Mouse (Mus musculus) right cerebral cortex, postnatal 25 days (tissue): Measurements from ENCODE around the gene Fam98c.
"Not testable (repeated sequence)": the region's sequence is repeated elsewhere in the genome, so short reads cannot be mapped to it uniquely, and the experiment has no call there.

Source experiments
- DNase-seq: peaks from one replicate; pipeline ENCODE4 v3.0.0; 2022

Fam98c gene

DNA sequence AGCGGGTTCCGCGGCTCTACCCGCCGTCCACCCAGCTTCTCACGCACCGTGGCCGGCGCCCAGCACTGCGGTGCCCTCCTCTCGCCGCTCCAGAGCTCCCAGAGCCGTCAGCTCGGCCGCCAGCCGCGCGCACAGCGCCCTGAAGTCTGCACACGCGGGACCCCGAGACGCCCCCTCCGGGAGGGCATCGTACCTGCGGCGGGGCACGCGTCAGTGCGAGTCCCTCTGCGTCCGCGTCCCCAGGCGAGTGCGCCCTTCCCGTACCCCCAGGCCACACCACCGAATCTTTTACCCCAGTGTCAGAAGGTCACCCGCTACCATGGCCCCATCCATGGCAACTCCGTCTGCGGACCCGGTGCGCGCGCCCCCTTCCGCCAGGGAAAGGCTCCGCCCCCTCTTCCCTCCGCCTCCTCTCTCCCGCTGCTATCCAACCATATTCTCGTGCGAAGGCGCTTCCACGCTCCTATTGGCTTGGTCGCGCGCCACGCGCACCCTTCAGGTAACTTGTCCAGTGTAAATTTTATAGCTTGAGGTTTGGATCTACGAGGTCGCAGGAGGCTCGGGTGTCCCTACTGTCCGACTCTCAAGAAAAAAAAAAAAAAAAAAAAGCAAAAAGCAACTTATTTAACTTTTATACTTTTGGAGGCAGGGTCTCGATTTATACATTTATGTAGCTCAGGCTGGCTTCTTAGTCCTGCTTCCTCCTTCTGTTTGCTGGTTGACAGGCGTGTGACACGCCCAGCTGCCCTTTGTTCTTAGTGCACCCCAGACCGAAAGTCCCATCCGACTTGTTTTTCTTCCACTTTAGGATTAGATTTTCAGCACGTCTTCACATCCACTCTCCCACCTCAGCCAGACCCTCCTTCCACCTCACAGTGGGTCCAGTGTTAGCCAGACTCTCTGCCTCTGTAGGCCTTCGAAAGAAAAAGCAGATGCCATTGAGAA lies at the start of gene Fam98c:
Gene Fam98c (minus strand): TSS at position 397 of the 945 bp plus-strand sequence.
- peak; percentile 86 for DNase-seq

DNA sequence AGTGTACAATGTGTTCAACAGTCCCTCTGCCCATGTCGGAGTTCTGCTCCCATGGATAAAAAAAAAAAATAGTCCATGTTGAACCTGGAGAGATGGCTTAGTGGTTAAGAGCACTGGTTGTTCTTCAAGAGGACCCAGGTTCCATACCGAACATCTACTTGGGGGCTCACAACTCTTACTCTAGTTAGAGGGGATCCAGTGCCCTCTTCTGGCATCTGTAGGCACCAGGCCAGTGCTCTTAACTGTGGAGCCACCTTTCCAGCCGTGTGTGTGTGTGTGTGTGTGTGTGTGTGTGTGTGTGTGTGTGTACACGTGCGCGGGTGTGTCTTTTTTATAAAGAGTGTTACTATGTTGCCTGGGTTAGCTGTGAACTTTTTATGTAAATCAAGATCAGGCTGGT lies 46.5 kb upstream of the Fam98c start:
- DNase-seq: no peak

DNA sequence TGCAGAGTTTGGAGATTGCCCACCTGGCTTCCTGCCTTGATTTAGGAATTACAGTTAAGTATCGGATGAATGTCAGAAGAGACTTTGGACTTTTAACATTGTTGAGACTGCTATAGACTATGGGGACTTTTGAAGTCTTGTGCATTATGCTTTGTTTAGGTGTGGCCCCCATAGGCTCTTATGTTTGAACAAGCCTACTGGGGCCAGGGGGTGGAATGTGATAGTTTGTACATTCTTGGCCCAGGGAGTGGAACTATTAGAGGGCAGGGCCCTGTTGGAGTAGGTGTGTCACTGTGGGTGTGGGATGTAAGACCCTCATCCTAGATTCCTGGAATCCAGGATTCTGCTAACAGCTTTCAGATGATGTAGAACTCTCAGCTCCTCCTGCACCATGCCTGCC lies 38.2 kb upstream of the Fam98c start:
- DNase-seq: not testable (repeated sequence)

DNA sequence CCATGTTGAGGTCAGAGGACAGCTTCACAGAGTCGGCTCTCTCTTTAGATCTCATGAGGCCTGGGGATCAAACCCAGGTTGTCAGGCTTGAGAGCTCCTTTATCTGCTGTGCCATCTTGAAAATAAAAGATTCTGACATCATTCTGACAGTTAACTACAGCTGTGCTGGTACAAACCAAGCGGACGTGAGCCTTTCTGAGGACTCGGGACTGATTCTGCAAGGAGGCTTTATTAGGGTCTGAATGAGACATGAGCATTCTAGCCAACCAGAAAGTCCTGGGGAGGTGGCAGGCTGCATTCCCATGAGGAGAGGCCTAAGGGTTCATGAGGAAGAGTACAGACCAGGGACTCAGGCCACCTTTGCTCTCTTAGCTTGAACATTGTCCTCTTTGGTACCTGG lies 25.3 kb upstream of the Fam98c start:
- DNase-seq: not testable (repeated sequence)

DNA sequence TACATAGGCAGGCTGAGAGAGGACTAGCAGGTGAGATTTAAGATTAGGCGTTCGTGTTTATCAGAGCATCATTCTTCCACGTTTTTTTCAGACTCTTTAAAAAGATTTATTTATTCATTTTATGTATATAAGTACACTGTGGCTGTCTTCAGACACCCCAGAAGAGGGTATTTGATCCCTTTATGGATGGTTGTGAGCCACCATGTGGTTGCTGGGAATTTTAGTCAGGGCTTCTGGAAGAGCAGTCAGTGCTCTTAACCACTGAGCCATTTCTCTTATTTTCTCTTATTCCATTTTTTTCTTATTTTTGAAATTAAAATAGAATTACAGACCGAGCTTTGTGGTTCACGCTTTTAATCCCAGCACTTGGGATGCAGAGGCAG lies 24.8 kb upstream of the Fam98c start:
- no peak for DNase-seq

DNA sequence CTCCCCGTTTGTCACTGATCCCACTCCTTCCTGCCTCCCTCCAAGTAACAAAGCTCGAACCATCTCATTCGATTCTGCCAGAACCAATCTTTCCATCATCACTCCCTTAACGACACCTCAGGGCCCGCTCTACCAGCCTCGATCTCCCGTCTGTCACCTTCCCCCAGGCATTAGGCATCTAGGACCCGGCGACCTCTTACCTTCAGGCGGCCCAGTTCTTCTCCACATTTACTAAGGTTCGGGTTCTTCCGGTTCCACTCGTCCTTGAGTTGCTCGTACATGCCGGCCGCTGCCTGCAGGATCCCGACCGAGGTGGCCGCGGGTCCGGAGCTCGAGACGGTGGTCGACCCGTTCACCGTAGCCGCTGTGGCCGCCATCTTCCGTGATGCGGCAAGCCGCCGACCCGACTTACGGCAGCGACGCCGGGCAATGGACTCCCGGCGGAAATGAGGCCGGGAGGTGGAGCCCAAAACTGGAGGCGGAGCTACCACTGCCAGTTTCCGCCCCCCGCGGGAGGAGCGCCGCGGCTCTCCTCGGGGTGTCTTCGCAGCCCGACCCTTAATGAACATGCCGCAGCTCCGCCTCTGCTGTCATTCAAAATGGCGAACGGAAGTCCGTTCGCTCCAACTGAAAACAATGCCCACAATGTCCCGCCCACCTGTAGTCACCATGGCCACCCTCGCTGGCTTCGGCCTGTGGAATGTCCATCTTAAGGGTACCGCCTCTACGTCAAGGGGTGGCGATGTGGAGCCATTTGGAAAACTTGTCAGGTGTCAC lies 24.2 kb upstream of the Fam98c start, which contains the start of gene Psmd8:
Gene Psmd8 (minus strand): TSS at position 625 of the 777 bp plus-strand sequence.
- peak; percentile 96 for DNase-seq

DNA sequence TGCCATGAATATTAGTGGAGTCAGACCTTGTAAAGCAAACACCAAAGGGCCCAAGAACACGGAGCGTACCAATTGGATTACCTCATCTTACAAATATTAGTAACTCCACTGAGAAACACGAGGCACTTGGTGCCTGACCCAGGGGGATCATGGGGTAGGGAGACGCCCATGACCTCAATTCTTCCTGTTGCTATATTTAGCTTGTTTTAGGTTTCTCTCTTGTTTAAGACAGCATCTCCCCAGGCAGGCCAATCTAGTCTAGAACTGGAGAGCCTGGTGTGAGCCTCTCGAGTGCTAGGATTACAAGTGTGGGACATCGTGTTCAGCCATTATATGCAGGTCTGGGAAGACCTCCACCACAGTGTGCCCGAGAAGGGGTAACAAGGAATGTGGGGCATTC lies 23.3 kb upstream of the Fam98c start:
- no peak for DNase-seq

DNA sequence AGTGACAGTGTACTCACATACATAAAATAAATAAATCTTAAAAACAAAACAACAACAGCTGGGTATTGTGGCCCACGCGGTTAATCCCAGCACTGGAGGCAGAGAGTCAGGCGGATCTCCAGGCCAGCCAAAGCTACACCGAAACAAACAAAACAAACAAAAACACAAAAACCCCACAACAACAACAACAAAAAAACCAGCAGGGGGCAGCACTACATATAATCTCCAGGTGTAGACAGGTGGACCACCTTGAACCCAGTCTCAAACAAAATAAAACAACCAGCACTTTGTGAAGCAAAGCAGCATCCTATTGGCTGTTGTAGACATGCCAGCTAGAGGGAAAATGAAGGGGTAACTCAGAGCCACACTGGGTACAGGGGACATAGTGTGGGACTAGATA lies 22.1 kb upstream of the Fam98c start:
- no peak for DNase-seq

DNA sequence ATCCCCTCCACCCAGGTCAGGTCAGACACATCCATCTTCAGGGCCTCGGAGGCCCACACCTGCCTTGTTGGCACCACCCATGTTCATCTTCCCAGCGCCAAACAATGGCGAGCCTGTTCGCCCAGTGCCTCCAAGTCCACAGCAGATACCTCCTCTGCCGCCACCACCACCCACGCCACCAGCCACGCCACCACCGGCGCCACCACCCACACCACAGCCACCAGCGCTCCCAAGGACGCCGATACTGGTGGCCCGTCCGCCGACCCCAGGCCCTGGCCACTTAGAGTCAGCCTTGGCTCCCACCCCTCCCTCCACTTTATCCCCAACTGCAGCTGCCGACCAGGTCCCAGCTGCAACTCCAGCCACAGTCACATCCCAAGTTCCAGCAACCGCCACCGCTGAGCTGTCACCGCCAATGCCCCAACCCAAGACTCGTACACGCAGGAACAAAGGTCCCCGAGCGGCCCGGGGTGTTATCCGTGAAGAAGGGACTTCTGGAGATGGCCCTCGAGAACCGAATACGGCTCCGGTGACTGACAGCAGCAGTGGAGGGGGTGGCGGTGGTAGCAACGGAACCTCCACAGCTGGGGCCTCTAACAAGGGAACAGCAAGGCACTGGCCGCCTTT lies 16.5 kb upstream of the Fam98c start:
- no peak for DNase-seq

DNA sequence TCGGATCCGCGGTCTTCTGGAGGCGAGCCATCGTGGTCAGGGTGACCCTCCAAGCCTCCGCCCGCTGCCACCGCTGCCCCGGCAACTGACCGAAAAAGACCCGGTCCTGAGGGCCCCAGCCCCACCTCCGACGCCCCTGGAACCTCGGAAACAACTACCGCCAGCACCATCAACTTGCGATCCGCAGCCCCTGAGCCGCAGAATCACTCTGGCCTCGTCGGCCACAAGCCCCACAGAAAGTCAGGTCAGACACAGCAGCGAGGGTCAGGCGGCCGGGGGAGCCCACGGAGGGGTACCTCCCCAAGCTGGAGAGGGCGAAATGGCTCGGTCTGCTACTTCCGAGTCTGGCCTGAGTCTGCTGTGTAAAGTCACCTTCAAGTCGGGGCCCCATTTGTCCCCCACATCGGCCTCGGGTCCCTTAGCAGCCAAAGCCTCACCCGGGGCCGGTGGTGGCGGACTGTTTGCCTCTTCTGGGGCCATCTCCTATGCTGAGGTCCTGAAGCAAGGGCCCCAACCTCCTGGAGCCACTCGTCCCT lies 15.6 kb upstream of the Fam98c start:
- no peak for DNase-seq

DNA sequence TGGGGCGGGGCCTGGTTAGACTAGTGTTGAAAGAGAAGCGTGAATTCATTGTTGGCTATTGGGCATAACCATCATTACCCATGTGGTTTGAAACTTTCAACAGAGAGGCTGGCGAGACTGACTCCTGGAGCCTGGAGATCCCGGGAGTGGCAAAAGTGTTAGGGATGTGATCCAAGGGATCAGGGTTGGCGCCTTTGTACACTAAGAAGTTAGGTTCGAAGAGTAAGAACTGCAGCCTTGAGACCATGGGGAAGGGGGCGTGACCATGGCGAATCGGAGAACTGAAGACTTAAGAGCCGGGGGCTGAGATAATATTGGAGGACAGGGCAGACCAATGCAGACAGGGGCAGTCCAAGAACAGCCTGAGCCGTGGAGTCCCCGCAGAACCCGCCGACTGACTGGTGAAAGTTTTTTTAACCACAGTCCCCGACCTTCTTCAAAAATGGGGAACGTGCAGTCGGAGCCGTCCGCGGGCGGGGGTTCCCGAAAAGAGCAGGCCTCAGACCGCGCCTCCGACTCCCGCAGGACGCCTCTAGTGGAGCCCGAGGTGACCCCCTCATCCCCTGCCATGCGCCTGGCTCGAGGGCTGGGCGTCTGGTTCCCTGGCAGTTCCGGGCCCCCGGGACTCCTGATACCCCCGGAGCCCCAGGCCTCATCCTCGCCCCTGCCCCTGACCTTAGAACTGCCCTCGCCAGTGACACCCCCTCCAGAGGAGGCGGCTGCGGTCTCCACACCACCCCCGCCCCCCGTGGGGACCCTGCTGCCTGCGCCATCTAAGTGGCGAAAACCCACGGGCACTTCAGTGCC lies 14.9 kb upstream of the Fam98c start:
- DNase-seq: no peak

DNA sequence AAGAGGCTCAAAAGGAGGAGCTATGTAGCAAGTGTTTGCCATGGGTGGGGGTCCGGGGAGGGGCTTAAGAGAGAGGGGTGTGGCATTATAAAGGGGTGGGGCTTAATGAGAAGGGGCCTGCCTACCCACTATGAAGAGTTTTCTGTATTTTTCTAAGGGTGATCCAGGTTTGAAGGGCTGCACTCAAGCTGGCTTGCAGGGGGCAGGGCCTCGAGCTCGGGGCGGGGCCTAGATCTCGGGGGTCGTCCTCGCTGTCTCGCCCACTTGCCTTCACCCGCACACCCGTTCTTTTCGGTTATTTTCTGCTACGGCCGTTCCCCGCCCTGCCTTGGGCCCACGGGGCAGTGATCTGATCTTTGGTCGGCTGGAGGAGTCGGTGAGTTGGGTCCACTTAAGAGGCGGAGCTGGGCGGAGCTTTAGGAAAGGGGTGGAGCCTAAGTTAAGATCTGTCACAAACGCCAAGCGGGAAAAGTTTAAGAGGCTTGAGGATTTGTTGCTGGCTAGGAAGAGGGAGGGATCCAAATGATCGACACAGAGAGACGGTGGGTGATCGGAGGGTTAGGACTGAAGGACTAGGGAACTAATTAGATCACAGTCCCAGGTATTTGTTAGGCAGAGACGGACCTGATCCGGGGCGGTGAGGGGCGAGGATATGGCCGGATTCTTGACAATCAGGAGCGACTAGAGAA lies 14.2 kb upstream of the Fam98c start, which contains the start of the genes Ggn and Spred3:
Gene Ggn (plus strand): TSS at position 145 of the 689 bp plus-strand sequence.
Gene Spred3 (minus strand): TSS at position 346 of the 689 bp plus-strand sequence.
- peak; percentile 48 for DNase-seq

DNA sequence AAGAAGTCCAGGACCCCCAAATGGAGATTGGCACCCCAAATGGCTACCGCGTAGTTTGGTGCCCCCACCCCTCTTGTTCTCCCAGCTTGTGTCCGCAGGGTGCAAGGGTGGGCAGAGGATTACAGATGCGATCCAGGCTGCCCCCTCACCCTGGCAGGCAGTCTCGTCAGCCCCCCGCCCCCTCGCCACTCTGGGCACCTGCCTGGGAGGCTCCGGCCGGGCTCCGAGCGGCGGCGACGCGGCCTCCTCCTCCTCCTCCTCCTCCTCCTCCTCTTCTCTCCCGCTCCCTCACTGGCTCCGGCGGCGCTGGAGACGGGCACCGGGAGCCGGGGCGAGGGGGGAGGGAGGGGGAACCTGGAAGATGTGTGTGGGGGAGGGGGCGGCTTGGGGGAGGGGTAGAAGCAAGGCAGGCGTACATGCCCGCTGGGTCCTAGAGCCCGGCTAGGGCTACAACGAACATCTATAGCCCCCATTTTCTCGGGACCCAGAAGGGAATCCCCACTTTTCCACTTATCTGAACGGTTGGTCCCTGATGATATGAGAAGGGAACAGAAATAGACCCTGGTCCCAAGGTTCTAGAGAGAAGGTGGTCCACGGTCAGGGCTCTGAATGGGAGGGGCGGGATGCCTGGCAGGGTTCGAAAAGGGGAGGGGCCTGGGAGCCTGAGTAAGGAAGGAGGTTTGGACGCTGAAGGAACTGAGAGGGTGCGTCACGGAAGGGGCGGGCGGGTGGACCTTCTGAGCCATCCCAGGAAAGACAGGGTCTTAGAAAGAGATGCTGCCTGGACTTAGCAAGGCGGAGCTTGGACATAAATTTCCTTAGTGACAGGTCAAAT lies 13.4 kb upstream of the Fam98c start:
- DNase-seq: peak; percentile 86

DNA sequence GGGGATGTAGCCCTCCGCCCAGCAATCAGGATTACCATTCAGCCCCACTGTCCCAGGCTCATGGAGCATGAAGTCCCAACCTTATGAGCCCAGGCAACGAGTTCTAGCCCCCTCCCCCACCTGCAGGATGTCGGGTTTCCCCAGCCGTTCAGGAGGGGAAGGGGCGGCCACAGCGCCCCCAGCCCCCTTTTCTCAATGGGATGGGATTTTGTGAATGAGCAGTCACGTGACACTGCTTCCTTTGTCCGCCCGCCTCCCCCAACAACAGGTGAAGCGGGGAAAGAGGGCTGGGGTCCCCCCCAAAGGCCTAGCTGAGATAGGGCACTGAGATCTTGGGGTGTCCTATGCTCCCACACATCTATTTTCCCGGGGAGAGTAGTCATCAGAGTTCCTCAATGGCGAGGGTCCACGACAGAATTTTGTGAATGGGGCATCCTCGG lies 12.8 kb upstream of the Fam98c start:
- peak; percentile 45 for DNase-seq

DNA sequence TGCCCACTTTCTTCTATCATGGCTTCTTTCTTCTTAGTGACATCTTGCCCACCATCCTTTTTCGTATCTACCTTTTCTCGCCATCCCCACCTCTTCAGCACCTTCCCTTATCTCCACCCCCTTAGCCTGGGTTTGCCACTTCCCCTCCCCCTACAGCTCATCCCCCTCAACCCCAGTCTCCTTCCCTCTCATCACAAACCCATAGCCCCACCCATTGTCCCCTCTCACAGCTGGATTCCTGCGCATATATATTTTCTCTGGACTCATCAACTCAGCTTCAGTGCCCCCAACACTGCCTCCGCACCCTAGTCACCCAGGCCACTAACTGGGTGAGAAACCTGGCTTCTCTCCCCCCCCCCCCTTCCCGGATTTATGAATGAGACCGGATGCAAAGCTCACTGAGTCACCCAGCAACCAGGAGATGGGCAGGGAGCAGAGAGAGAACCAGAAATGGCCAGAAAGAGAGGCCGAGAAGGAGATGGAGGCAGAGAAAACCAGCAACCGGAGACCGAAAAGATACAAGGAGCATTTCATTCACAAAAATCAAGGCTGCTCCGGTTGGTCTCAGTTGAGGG lies 12.2 kb upstream of the Fam98c start:
- DNase-seq: no peak

DNA sequence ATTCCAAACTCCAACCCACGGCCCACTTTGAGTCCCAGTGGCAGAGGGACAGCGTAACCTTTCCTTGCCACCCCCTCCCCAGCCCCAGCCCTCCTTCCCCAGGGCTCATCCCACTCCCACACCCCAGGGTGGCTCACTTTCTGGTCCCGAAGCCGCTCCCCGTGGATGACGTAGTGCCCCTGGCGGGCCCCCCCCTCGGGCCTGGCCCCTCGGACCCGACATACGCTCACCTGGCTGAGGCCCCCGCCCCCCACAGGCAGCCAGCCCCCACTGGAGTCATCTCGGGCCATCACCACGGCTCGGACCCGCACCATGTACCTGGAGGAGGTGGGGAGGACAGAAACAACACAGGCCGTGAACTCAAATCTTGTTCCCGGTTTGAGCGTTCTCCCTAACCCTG lies 11.6 kb upstream of the Fam98c start:
- no peak for DNase-seq

DNA sequence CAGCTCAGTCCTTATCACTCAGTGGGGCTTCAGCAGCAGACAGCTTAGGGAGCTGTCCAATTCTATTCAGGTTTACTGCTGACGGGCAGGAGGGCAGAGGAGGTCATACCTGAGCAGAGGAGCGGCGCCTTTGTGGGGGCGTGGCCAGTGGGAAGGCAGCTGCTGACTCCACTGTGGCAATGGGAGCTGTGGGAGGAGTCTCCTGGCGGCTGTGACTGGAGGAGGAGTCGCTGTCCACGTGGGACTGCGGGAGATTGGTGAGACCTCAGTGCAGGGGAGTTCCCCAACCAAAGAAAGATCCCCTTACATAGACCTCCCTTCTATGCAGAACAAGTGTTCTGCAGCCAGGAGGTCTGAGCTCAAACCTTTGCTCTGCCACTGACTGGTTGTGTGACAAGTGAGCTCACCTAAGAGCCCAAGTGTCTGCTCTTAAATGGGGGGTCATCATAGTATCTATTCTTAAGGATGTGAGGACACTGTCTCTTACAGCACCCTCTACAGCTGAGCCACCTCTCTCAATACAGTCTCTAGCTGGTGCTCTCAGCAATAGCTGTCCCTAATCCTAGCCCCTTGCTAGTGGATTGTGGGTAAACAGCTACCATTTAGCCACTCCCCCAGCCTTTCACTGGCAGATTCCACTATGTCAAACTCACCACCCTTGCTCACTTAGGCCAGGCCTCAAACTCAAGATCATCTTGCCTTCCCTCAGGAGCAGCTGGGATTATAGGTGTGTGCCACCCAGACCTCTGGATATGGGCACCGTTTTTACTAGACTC lies 6.9 kb upstream of the Fam98c start:
- DNase-seq: no peak

DNA sequence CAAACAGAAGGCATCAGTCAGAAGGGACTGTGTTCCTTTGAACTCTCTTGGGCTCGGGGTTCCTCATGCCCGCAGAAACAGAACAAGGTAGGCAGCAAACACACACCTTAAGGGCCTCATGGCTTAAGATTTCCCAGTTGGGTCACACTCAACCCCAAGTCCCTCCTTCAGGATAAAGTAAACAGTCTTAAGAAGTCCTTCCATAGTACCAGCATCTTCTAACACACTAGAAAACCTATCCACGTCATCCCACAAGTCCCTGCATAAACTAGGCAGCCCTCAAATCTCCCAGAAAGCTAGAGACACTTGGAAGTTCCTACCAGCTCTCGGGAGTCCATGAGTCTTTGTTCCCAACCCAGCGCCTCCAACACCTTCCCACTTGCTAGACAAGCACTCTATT lies 6.3 kb upstream of the Fam98c start:
- no peak for DNase-seq

DNA sequence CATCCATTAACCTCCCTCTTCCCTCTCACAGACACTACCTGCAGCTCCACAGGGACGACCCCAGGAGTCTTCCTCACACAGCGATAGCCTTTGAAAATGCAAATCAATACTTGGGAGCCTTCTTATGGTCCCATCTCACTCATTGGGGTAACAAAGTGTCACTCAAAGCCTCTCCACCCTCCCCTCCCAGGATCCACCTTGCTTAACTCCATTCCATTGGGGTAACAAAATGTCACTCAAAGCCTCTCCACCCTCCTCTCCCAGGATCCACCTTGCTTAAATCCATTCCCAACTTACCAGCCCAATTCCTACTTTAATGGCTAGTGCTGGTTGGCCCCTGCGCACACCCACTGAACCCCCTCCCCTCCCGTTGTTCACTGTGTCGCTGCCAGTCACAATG lies 2.2 kb upstream of the Fam98c start:
- no peak for DNase-seq
